Mouse (Mus musculus): ENCODE data around the gene Pard3. TPM values are rescaled to one million over a fixed set of nuclear protein-coding genes. Genes with fewer than 3 reads are reported as not detected.

Gene Pard3
- polyA plus RNA-seq, 1 experiment from 2014 or later: 14.5 TPM

- Histone ChIP-seq H3K9me3 (ENCODE audit: control insufficient read depth, low read length) (no peaks in the 10 kb centered on the region), H3K27ac (ENCODE audit: low read depth, low read length) (no peak overlapping the region), H3K4me1 (replicated peaks; ENCODE audit: control insufficient read depth, insufficient read depth, low read length) (no peaks in the 10 kb centered on the region), H3K9ac (ENCODE audit: low read depth, low read length) (no peak overlapping the region), H3K4me2 (no peak overlapping the region), H3K36me3 (ENCODE audit: control insufficient read depth, insufficient read depth, low read length) (no peaks in the 10 kb centered on the region), H3K4me3 (ENCODE audit: low read depth, low read length) (no peak overlapping the region), H3K27me3 (replicated peaks; ENCODE audit: control insufficient read depth, insufficient read depth, low read length) (no peaks in the 10 kb centered on the region)
- WGBS: 77% methylated on average over 7 of the region's 7 CpGs
- no peak for DNase-seq (ENCODE audit: low spot score)
- ATAC-seq (replicated peaks; ENCODE audit: low FRiP score): no peak
These were observed 277.4 kb downstream of the Pard3 start for GRCm38 (mm10) chr8:127341046-127341445.

- Histone ChIP-seq H3K4me2 (no peak overlapping the region), H3K4me1 (replicated peaks; ENCODE audit: control insufficient read depth, insufficient read depth, low read length) (no peaks in the 10 kb centered on the region), H3K36me3 (ENCODE audit: control insufficient read depth, insufficient read depth, low read length) (no peaks in the 10 kb centered on the region), H3K9me3 (ENCODE audit: control insufficient read depth, low read length) (no peaks in the 10 kb centered on the region), H3K9ac (ENCODE audit: low read depth, low read length) (no peak overlapping the region), H3K4me3 (ENCODE audit: low read depth, low read length) (no peak overlapping the region), H3K27ac (ENCODE audit: low read depth, low read length) (no peak overlapping the region), H3K27me3 (replicated peaks; ENCODE audit: control insufficient read depth, insufficient read depth, low read length) (no peaks in the 10 kb centered on the region)
- WGBS: 69% methylated on average over 2 of the region's 2 CpGs
- ATAC-seq (replicated peaks; ENCODE audit: low FRiP score) (no peak), DNase-seq (ENCODE audit: low spot score) (no peak)
These were observed 279.4 kb downstream of the Pard3 start for GRCm38 (mm10) chr8:127343115-127343514.

GRCm38 (mm10) chr8:127344421-127344820 is 280.7 kb downstream of the Pard3 start:
- Histone ChIP-seq H3K9ac (ENCODE audit: low read depth, low read length) (no peak overlapping the region), H3K36me3 (ENCODE audit: control insufficient read depth, insufficient read depth, low read length) (no peaks in the 10 kb centered on the region), H3K4me3 (ENCODE audit: low read depth, low read length) (no peak overlapping the region), H3K9me3 (ENCODE audit: control insufficient read depth, low read length) (no peaks in the 10 kb centered on the region), H3K4me1 (replicated peaks; ENCODE audit: control insufficient read depth, insufficient read depth, low read length) (no peaks in the 10 kb centered on the region), H3K27me3 (replicated peaks; ENCODE audit: control insufficient read depth, insufficient read depth, low read length) (no peaks in the 10 kb centered on the region), H3K4me2 (no peak overlapping the region), H3K27ac (ENCODE audit: low read depth, low read length) (no peak overlapping the region)
- no peak for DNase-seq (ENCODE audit: low spot score)
- 86% methylated on average over 3 of the region's 3 CpGs for WGBS
- ATAC-seq (replicated peaks; ENCODE audit: low FRiP score): no peak

- 83% methylated on average over 1 of the region's 1 CpGs for WGBS
- H3K4me2 ChIP-seq: no peak overlapping the region
- no peak for ATAC-seq (replicated peaks; ENCODE audit: low FRiP score)
- no peak overlapping the region for H3K27ac ChIP-seq (ENCODE audit: low read depth, low read length)
- H3K9me3 ChIP-seq (ENCODE audit: control insufficient read depth, low read length): no peaks in the 10 kb centered on the region
- H3K9ac ChIP-seq (ENCODE audit: low read depth, low read length): no peak overlapping the region
- no peaks in the 10 kb centered on the region for H3K36me3 ChIP-seq (ENCODE audit: control insufficient read depth, insufficient read depth, low read length)
- H3K27me3 ChIP-seq (replicated peaks; ENCODE audit: control insufficient read depth, insufficient read depth, low read length): no peaks in the 10 kb centered on the region
- H3K4me1 ChIP-seq (replicated peaks; ENCODE audit: control insufficient read depth, insufficient read depth, low read length): no peaks in the 10 kb centered on the region
- no peak overlapping the region for H3K4me3 ChIP-seq (ENCODE audit: low read depth, low read length)
- DNase-seq (ENCODE audit: low spot score): no peak
These were observed 282.3 kb downstream of the Pard3 start for GRCm38 (mm10) chr8:127345912-127346423.

DNA sequence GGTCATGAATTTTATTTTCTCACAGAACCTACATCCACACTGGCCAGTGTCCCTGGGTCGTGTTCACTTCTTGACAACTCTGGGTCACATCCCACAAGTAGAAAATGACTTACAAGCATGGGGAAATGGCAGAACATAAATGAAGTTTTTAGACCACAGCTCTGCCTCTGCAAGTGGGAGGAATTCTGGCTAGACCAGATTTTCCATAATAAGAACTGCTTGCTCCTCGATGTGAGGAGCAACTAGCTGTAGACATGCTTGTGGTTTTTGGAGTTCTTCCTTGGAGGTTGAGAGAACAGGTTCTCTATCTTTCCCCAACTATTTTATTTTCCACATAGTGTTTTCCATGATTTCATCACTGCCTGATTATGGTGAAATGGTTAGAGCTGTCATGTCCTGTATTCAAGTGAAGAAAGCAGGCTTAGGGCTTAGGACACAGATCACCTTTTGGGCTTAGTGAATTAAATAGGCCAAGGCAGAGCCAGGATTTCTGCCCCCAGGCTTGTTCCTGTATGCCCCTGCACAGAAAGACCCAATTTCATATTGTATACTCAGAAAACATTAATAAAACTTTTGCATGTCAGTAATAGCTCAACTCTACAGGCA is 284.3 kb downstream of the Pard3 start:
- Histone ChIP-seq H3K4me3 (ENCODE audit: low read depth, low read length) (no peak overlapping the region), H3K36me3 (ENCODE audit: control insufficient read depth, insufficient read depth, low read length) (no peaks in the 10 kb centered on the region), H3K27ac (ENCODE audit: low read depth, low read length) (no peak overlapping the region), H3K4me1 (replicated peaks; ENCODE audit: control insufficient read depth, insufficient read depth, low read length) (no peaks in the 10 kb centered on the region), H3K9ac (ENCODE audit: low read depth, low read length) (no peak overlapping the region), H3K4me2 (no peak overlapping the region), H3K27me3 (replicated peaks; ENCODE audit: control insufficient read depth, insufficient read depth, low read length) (no peaks in the 10 kb centered on the region), H3K9me3 (ENCODE audit: control insufficient read depth, low read length) (no peaks in the 10 kb centered on the region)
- 77% methylated on average over 2 of the region's 2 CpGs for WGBS
- DNase-seq (ENCODE audit: low spot score): no peak
- no peak for ATAC-seq (replicated peaks; ENCODE audit: low FRiP score)

- no peak for ATAC-seq (replicated peaks; ENCODE audit: low FRiP score)
- no peak for DNase-seq (ENCODE audit: low spot score)
- Histone ChIP-seq H3K4me2 (no peak overlapping the region), H3K4me3 (ENCODE audit: low read depth, low read length) (no peak overlapping the region), H3K9me3 (ENCODE audit: control insufficient read depth, low read length) (no peaks in the 10 kb centered on the region), H3K4me1 (replicated peaks; ENCODE audit: control insufficient read depth, insufficient read depth, low read length) (no peaks in the 10 kb centered on the region), H3K27me3 (replicated peaks; ENCODE audit: control insufficient read depth, insufficient read depth, low read length) (no peaks in the 10 kb centered on the region), H3K27ac (ENCODE audit: low read depth, low read length) (no peak overlapping the region), H3K9ac (ENCODE audit: low read depth, low read length) (no peak overlapping the region), H3K36me3 (ENCODE audit: control insufficient read depth, insufficient read depth, low read length) (no peaks in the 10 kb centered on the region)
These were observed 298.1 kb downstream of the Pard3 start for GRCm38 (mm10) chr8:127361796-127362195.

DNA sequence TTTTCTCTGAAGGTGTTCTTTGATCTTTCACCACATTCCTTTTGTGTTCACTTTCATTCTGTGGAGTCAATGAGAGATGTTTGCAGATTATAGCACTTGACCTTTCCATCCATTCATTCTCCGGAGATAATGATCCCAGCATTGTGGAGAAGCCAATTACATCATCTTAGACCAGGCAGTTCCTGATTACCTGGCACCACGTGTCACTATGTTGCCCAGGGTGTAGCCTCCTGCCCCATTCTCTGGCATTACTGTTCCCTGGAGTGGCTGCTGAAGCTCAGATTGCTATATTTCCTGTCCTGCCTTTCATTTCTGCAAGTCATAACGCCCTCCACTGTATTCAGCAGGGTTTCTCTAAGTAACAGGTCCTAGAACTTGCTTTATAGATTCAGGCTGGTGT is 304.7 kb downstream of the Pard3 start:
- H3K36me3 ChIP-seq (ENCODE audit: control insufficient read depth, insufficient read depth, low read length): peaks cover 5% of the 10 kb centered on the region; the same call in 1 of the 2 replicates
- no peaks in the 10 kb centered on the region for H3K27me3 ChIP-seq (replicated peaks; ENCODE audit: control insufficient read depth, insufficient read depth, low read length)
- whole genome bisulfite sequencing: 67% methylated on average over 3 of the region's 3 CpGs
- no peak overlapping the region for H3K9ac ChIP-seq (ENCODE audit: low read depth, low read length)
- H3K4me3 ChIP-seq (ENCODE audit: low read depth, low read length): no peak overlapping the region
- no peaks in the 10 kb centered on the region for H3K9me3 ChIP-seq (ENCODE audit: control insufficient read depth, low read length)
- H3K27ac ChIP-seq (ENCODE audit: low read depth, low read length): no peak overlapping the region
- ATAC-seq (replicated peaks; ENCODE audit: low FRiP score) (no peak), DNase-seq (ENCODE audit: low spot score) (no peak)
- no peak overlapping the region for H3K4me2 ChIP-seq
- no peaks in the 10 kb centered on the region for H3K4me1 ChIP-seq (replicated peaks; ENCODE audit: control insufficient read depth, insufficient read depth, low read length)

- Histone ChIP-seq H3K4me1 (replicated peaks; ENCODE audit: control insufficient read depth, insufficient read depth, low read length) (no peaks in the 10 kb centered on the region), H3K36me3 (ENCODE audit: control insufficient read depth, insufficient read depth, low read length) (peaks cover 5% of the 10 kb centered on the region; the same call in 1 of the 2 replicates), H3K27me3 (replicated peaks; ENCODE audit: control insufficient read depth, insufficient read depth, low read length) (no peaks in the 10 kb centered on the region), H3K9me3 (ENCODE audit: control insufficient read depth, low read length) (no peaks in the 10 kb centered on the region), H3K9ac (ENCODE audit: low read depth, low read length) (no peak overlapping the region), H3K4me2 (no peak overlapping the region), H3K27ac (ENCODE audit: low read depth, low read length) (no peak overlapping the region), H3K4me3 (ENCODE audit: low read depth, low read length) (no peak overlapping the region)
- DNase-seq (ENCODE audit: low spot score) (no peak), ATAC-seq (replicated peaks; ENCODE audit: low FRiP score) (no peak)
- 91% methylated on average over 16 of the region's 16 CpGs for WGBS
These were observed 307.7 kb downstream of the Pard3 start for GRCm38 (mm10) chr8:127371326-127371949.

- H3K27ac ChIP-seq (ENCODE audit: low read depth, low read length): no peak overlapping the region
- no peak overlapping the region for H3K4me3 ChIP-seq (ENCODE audit: low read depth, low read length)
- no peak overlapping the region for H3K4me2 ChIP-seq
- DNase-seq (ENCODE audit: low spot score) (no peak), ATAC-seq (replicated peaks; ENCODE audit: low FRiP score) (no peak)
- 61% methylated on average over 2 of the region's 2 CpGs for WGBS
- no peak overlapping the region for H3K9ac ChIP-seq (ENCODE audit: low read depth, low read length)
- no peaks in the 10 kb centered on the region for H3K27me3 ChIP-seq (replicated peaks; ENCODE audit: control insufficient read depth, insufficient read depth, low read length)
- no peaks in the 10 kb centered on the region for H3K36me3 ChIP-seq (ENCODE audit: control insufficient read depth, insufficient read depth, low read length)
- H3K9me3 ChIP-seq (ENCODE audit: control insufficient read depth, low read length): no peaks in the 10 kb centered on the region
- no peaks in the 10 kb centered on the region for H3K4me1 ChIP-seq (replicated peaks; ENCODE audit: control insufficient read depth, insufficient read depth, low read length)
These were observed 314.1 kb downstream of the Pard3 start for GRCm38 (mm10) chr8:127377775-127378174.
